Comparison of ENCODE assay signal across 9 mouse cellular contexts in genomic region chr3:107038661-107039223, GRCm38 (mm10). TPM values are rescaled to one million over a fixed set of nuclear protein-coding genes. Genes with fewer than 3 reads are reported as not detected.
DNase-seq lines count a peak whose midpoint lies in the region; ATAC-seq and TF ChIP-seq lines count a peak whose summit lies in the region.
"Had no signal": no experiment of that assay in that cellular context is flagged by ENCODE, and none has a peak within 500 bp of the region (broad histone marks: within the 10 kb centered on the region; RNA-seq: fewer than 3 reads in every experiment).

No protein-coding gene starts in this region.

- peak; percentile 15; the same call in 1 of the 2 replicates for ATAC-seq in forebrain, embryonic 14.5 days

- no peak overlapping the region for H3K27ac ChIP-seq in forebrain, embryonic 14.5 days (ENCODE audit: low read depth, low read length)
- peak overlapping the region; percentile 90 for H3K27ac ChIP-seq in left cerebral cortex, adult 2 months
- H3K27ac ChIP-seq: liver, embryonic 14.5 days had no signal

- H3K9ac ChIP-seq in forebrain, embryonic 14.5 days (ENCODE audit: low read length): peak overlapping the region; percentile 83; the same call in 1 of the 2 replicates
- H3K9ac ChIP-seq: liver, embryonic 14.5 days had no signal

- peak; percentile 47 for DNase-seq in lung, postnatal 36 days
- DNase-seq in lung, postnatal 4 days: no peak
- peak; percentile 91 for DNase-seq in forebrain, embryonic 14.5 days (ENCODE audit: low spot score)
- peak; percentile 48 to 59 for DNase-seq in left cerebral cortex, adult 2 months (ENCODE audit: extremely low spot score in 1 of 2, low spot score in 2 of 2)
- peak; percentile 33 for DNase-seq in neural tube, embryonic 10.5 days (ENCODE audit: extremely low spot score, low spot score)
- DNase-seq in thymus, postnatal 25 days: peak; percentile 62
- no peak for DNase-seq in lung, postnatal 25 days (ENCODE audit: low spot score)
- DNase-seq in urinary bladder, adult 18-20 months (ENCODE audit: low spot score in 2 of 2): no peak

- peak overlapping the region; percentile 86 for H3K4me3 ChIP-seq in forebrain, embryonic 14.5 days (ENCODE audit: low read depth, low read length)
- peak overlapping the region; percentile 90 for H3K4me3 ChIP-seq in left cerebral cortex, adult 2 months

- H3K4me1 ChIP-seq in forebrain, embryonic 14.5 days (ENCODE audit: control insufficient read depth, insufficient read depth, low read length): peaks cover 34% of the 10 kb centered on the region

- intact Hi-C loops in left cerebral cortex, adult 2 months (cut with DNase I): no loop called here

- 0 out of 2 replicates have a peak, but pooled peaks cover 2% of the 10 kb centered on the region for H3K36me3 ChIP-seq in forebrain, embryonic 14.5 days (ENCODE audit: control insufficient read depth, insufficient read depth, low read length)

- peak overlapping the region; percentile 77 for H3K4me2 ChIP-seq in forebrain, embryonic 14.5 days (ENCODE audit: low read length)

- WGBS in forebrain, embryonic 14.5 days: 25% methylated on average over 10 of the region's 10 CpGs

- H3K27me3 ChIP-seq in forebrain, embryonic 14.5 days (replicated peaks; ENCODE audit: control insufficient read depth, insufficient read depth, low read length): no peaks in the 10 kb centered on the region

- TF ChIP-seq CTCF in left cerebral cortex, adult 2 months (IDR thresholded peaks at IDR 0.05): no peak

- no peaks in the 10 kb centered on the region for H3K9me3 ChIP-seq in forebrain, embryonic 14.5 days (replicated peaks; ENCODE audit: control insufficient read depth, low read length)

RNA-seq across cellular contexts. Expression of gene Kcna3, which starts 2.8 kb away (rescaled TPM):
- 10.3 and 15.6 TPM in 2 replicates for polyA plus RNA-seq in forebrain, embryonic 14.5 days (2014; fragmentation: Nextera tagmentation; extraction: Ambion mirVana)
- total RNA-seq in left cerebral cortex, adult 2 months (2021): 10 to 100 TPM; 34.9 to 35.3 TPM

Comparison
In these comparisons a context has a peak if more than half of its experiments do, and no peak if none do; other contexts are left out.
1. DNase-seq: peak in lung, postnatal 36 days (single experiment), forebrain, embryonic 14.5 days (single experiment), left cerebral cortex, adult 2 months (2 of 2), neural tube, embryonic 10.5 days (single experiment) and thymus, postnatal 25 days (single experiment); none in lung, postnatal 4 days (0 of 2), lung, postnatal 25 days (single experiment) and urinary bladder, adult 18-20 months (0 of 2).